Mouse (Mus musculus): Measurements from ENCODE around the gene Gm5475.
"Not testable (repeated sequence)": the region's sequence is repeated elsewhere in the genome, so short reads cannot be mapped to it uniquely, and the experiment has no call there.

Gene Gm5475

DNA sequence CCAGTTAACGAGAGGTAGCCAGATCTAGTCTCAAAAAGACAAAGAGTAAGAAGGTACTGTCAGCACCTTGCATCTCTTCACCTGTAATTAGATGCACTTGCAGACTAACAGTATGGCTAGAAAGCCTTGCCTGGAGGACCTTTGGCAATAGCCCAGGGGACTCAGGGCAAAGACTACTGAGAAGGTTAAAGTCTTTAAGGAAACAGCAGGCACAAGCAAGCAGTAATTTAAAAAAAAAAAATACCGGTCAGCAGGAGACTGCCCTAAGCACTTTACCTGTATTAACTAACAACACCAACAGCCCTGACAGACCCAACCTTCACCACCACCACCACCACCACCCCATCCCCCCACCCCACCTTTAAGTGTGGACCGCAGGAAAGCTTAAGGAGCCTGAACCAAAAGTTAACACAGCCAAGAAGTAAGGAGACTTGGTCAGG is at the start of gene Gm5475:
TSS of gene Gm5475 (plus strand) at position 390 of the 440 bp plus-strand sequence.
- not testable (repeated sequence) for DNase-seq (ENCODE audit: low read depth)

DNA sequence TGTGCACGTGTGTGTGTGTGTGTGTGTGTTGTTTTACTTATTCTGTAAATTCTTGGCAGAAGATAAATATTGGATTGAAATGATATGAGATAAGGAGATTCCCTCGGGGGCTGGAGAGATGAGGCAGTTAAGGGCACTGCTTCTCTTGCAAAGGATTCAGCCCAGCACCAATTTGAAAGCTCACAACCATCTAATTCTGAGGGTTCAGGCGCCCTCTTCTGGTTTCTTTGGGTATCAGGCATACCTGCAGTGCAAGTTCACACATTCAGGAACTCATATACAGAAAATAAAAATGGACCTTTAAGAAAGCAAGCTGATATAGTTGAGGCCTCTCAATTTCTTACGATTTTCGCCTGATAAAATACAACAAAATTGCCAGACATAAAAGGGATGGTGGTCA is 46.9 kb upstream of the Gm5475 start:
- peak; percentile 29 for DNase-seq (ENCODE audit: low read depth)

DNA sequence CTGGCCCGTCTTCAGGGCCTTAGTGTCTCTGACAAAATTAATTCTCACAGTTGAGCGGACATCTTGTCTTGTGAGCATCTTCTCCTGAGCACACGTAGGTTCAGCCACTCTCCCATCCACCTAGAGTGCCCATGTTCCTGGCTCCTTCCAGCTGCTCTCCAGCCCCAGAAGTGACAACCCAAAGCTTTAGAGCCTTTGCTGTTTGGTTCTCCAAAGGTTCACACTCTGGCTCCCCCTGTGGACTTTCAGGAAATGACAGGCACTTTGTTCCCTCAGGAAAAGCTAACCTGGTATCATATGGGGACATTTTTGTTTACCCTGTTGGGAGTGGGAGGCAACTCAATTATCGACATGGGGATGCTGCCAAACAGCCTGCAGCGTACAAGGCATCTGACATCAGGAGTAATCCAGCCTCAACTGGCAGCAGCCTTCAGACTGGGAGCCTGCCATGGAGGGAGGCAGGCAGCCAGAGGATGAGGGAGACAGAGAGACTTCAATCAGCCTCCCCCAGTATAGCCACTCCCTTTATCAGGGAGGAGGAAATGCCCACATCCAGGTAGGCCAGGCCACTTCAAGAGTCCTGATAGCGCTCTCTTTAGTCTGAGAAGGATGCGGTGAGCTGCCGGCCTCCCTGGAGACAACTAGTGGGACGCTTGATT is 44.0 kb upstream of the Gm5475 start:
- DNase-seq (ENCODE audit: low read depth): not testable (repeated sequence)

DNA sequence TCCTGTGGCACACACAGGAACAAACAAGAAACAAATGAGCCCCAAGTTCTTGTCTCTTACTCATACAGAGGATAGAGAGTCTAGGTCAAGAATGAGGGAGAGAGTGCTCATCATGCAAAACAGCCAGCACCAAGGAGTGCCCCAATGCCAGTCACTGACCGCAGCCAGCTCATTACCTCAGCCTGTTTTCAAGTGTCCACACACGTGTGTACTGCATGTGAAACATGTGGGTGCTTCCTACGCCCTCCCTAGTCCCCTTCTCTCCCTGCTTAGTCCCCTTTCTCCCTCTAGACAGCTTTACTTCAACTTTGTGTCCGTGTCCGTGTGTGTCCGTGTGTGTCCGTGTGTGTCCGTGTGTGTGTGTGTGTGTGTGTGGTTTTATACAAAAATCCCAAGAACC is 42.3 kb upstream of the Gm5475 start:
- no peak for DNase-seq (ENCODE audit: low read depth)

DNA sequence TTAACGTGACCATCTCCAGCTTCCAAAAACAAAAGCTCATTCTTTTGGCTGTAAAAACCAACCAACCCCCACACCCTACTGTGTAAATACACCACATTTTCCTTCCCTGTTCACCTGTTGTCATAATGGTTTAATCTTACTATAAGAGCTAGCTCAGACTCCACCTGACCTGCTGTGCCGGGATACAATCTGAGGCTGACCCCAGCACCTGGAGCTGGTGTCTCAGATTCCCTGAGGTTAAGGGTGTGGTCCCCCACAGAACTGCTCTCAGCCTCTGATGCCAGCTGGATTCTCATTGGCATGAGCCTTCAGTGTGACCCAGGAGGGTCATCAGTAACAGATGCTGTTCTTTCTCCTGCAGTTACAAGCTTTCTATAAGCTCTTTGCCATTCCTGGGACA is 41.8 kb upstream of the Gm5475 start:
- no peak for DNase-seq (ENCODE audit: low read depth)

DNA sequence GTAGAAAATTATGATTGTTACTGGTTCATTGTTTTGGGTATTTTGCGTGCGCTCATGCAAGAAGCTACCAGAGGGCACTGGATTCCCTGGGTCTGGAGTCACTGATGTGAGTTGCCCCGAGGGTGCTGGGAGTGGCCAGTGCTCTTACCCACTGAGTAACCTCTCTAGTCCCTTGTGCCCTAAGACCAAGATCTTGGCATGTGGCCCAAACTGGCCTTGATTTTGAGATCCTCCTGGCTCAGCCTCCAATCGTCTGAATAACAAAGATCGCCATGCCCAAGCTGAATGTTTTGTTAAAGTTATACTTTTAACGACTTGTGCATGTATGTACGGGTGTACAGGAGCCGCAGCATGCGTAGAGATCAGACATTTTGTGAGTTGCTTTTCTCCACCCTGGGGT is 36.2 kb upstream of the Gm5475 start:
- no peak for DNase-seq (ENCODE audit: low read depth)

DNA sequence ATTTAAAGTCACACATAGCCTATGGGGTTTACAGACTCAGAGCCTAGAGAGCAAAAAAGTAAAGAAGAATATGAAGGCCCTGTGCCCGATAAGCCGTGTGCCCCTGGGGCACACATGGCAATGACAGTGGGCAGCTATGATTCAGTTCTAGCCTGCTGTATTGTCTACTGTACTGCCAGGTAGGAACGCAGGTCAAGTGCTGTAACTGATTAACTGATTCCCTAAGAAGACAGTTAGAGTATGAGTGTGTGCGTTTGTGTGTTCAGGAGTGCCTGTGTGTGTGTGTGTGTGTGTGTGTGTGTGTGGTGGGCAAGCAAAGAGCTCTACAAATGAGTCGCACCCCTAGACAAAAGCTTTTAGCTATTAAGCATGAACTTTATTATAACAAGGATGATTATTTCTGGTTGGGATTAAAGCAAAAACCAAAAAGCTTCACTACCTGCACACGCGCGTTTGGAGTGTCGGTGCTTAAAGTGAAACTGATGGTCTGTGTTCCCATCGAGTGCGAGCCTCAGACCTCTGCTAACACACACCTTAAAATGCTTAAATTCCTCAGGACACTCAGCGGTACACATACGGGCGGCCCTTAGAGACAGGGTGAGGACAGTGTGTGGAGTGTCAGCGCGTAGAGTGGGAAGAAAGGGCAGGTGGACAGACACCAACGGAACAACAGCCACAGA is 34.3 kb upstream of the Gm5475 start:
- no peak for DNase-seq (ENCODE audit: low read depth)

DNA sequence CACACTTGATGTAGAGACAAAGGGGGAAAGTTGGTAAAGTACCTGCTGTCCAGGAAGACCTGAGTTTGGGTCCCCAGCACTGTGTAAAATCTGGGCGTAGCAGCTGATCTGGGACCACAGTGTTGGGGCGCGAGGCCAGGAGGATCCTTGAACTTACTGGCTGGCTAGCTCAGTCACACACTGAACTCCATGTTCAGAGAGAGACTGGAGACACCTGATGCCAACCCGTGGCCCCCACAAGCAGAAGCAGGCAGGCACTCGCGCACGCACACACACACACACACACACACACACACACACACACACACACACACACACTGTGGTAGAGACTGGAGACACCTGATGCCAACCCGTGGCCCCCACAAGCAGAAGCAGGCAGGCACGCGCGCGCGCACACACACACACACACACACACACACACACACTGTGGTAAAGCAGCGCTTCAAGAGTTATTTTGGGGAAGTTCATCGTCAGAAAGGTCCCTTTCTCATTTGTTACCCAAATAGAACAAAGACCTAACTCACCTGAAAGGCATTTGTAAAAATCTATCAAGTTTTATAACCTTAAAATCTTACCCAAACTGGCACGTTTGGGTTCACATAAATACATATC is 33.6 kb upstream of the Gm5475 start:
- DNase-seq (ENCODE audit: low read depth): no peak

DNA sequence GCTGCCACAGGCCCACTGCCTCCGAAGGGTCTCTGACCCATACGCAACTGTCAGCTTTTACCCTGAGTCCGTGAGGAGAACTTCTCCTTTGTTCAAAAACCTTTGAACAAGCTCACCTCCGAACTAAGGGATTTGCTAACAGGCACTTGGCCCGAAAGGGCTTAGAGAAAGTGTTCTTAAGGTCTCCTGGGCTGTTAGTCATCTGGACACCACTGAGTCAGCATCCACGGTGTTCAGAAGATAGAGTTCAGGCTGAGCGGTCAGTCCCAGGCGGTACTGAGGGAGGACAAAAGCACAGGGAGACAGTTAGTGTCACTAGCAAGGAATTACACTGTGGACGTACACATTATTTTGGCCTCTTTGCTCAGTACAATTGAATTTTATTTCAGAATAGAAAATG is 33.1 kb upstream of the Gm5475 start:
- DNase-seq (ENCODE audit: low read depth): no peak

DNA sequence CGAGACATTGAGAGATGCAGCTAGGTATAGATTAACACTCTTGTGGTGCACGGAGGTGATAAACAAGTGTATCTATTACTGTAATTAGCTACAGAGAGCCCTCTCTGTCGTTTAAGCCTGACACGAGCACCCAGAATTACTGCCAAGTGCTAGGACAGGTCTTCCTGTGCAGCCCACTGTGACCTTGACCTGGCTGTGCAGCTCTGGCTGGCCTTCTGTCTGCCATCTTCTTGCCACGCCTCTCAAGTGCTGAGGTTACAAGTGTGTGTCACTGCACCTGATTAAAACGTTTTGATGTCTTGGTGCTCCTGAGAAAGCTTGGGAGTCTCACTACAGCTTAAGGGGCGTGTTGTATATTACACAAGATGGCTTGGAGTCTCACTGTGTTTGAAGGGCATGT is 30.9 kb upstream of the Gm5475 start:
- DNase-seq (ENCODE audit: low read depth): no peak

DNA sequence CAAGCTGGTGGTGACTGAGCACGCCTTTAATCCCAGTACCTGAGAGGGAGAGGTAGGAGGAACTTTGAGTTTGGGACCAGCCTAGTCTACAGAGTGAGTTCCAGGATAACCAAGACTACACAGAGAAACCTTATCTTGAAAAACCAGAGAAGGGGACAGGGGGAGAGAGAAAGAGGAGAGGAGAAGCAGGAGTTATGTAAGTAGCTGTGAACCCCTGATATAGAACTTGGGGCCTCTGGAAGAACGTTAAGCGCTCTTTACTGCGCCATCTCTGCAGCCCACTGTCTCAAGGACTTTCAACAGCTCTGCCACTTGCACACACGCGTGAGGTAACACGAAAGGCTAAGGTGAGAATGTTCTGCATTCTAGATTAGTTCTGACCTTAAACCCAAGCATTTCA is 30.3 kb upstream of the Gm5475 start:
- DNase-seq (ENCODE audit: low read depth): no peak

DNA sequence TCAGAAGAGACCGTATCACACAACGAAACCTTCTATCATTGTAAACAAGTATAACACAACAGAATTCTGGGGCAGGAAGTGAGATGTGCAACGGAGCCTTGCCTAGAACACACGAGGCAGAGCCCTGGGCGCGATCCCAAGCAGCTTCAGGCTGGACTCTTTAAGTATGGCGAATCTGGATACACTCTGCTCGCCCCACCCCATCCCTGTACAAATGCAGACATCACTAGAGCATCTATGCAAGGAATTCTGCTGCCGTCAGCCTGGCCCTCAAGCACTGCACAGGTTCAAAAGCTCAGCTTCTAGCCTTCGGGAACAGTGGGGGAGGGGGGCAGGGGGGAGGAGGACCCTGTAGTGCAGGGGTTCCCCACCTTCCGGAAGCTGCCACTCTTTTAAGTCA is 28.9 kb upstream of the Gm5475 start:
- DNase-seq (ENCODE audit: low read depth): no peak

DNA sequence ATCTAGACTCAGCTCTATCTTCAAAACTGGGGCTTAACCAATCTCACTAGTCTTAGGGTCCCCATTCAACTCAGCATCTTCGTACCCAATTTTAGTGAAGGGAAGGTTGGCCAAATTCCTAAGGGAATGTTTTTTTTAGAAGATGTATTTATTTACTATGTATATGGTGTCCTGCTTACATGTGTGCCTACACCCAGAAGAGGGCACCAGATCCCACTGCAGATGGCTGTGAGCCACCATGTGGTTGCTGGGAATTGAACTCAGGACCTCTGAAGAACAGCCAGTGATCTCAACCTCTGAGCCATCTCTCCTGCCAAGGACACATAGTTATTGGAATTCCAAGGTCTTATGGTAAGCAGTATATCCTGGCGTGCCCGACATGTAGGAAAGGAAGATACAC is 26.4 kb upstream of the Gm5475 start:
- no peak for DNase-seq (ENCODE audit: low read depth)

DNA sequence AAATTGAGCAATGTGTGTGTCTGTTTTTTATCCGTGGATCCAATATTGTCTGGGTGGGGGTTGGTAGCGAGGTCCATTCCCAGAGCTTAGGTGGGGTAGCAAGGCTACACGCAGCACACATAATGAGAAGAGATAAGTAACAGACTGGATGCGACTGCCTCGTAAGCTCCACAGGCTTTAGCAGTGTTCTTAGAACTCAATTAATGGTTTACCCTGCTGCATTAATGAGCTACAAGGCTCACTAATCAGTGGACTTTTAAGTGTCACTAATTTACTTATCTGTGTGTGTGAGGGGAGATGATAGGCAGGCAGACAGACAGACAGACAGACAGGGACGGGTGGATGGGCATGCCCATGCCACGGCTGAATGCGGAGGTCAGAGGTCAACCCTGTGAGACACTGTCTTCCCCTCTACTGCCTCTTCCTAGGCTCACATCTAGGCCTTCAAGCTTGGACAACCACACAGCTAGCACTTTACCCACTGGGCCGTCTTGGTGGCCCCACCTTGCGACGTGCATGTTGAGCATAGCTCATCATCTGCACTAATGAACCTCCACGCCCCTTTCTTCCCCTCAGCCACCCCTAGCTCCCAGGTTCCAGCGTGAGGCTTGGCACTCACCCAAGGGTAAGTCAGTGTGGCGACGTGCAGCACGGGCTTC is 21.2 kb upstream of the Gm5475 start:
- DNase-seq (ENCODE audit: low read depth): no peak

DNA sequence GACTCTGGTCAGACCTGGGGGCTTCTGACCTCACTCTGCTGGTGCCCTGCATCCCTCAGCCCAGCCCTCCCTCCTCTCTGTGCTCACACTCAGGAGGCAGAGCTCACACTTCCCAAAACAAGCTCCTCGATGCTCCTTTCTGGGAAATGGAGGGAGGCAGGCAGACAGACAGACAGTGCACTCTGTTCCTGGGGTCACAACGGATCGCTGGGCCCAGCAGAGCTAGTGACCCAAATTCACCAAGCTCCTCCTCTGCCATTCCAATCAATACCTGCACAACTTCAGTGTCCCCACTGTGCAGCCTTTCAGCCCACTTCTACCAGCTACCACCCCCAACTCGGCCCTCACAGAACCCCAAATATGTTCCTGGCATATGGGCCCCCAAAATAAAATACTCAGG is 20.1 kb upstream of the Gm5475 start:
- DNase-seq (ENCODE audit: low read depth): no peak

DNA sequence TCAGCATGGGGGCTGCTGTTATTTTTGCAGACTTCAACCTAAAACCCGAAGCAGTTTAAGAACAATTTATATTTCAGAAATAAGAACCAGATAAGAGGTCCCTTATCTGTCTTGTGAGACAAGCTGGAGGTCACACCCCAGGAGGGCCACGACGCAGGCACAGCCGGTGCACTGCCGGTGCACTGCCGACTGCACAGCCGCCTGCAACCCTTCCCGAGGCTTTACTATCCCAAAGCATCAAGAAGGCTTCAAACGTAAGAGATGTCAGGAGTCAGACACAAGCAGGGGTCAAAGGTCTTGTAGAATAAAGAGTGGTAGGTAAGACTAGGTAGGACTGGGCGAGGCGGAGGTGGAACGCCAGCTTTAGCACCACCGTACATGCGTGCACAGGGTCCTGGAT is 19.6 kb upstream of the Gm5475 start:
- no peak for DNase-seq (ENCODE audit: low read depth)

DNA sequence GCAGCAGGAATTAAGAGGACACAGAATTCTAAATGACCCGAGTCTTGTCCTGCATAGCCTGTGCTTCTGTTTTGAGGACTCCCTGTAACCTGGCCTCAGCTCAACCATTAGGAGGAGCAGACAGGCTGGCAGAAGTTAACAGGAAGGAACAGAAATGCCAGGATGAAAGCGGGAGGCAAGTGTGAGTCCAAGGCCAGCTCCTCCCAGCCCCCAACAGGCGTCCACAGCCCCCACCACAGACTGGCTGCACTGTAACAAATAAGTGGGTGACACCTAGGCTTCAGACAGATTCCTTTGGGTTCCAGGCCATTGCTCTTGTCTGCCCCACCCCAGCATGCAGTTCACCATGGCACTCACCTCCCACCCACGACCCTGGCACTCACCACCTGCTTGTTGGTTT is 19.1 kb upstream of the Gm5475 start:
- no peak for DNase-seq (ENCODE audit: low read depth)

DNA sequence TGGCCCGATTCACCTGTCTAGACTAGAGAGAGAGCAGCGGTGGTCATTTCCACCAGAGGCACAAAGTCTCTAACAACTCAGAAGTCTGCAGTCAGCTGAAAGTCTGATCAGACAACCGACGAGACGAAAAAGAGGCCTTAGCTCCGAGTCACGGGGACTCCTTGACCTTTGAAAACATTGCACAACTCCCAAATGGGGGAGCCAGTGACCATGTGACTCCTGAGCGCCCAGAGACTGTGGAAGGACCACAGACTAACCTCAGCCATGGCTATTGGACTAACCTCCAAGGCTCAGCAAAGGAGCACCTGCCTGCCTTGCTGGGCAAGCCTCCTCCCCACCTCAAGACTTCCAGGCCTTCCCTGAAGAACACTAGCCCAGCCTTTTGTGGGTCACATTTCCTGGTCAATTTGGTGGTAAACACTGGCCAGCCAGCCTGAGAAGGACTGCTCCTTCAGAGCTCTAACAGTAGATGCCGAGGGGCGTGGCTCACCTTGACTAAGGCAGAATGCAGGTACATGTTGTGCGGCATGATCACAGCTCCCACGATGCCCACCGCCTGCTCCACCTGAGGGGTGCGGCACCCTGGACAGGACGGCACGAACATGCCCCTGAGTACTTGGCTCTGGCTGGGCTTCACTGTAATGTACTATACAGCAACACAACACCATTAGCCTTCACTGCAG is 18.5 kb upstream of the Gm5475 start:
- DNase-seq (ENCODE audit: low read depth): no peak

DNA sequence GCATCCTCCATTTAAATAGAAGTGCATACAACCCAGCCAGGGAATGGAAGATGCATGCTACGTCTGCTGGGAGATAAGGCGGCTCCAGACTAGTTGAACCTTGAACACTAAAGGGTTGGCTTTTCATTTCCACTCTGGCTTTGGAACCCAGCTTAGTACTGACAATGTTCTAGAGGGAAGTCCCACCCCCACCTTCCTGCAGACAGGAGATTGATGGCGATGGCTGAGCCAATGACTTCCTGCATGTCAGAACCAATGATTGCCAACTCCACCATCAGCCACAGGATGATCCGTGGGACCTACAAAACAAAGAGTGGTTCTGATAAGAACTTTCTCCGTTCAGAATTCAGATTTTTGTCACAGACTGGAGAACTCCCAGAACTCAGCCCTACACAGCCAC is 15.9 kb upstream of the Gm5475 start:
- no peak for DNase-seq (ENCODE audit: low read depth)

DNA sequence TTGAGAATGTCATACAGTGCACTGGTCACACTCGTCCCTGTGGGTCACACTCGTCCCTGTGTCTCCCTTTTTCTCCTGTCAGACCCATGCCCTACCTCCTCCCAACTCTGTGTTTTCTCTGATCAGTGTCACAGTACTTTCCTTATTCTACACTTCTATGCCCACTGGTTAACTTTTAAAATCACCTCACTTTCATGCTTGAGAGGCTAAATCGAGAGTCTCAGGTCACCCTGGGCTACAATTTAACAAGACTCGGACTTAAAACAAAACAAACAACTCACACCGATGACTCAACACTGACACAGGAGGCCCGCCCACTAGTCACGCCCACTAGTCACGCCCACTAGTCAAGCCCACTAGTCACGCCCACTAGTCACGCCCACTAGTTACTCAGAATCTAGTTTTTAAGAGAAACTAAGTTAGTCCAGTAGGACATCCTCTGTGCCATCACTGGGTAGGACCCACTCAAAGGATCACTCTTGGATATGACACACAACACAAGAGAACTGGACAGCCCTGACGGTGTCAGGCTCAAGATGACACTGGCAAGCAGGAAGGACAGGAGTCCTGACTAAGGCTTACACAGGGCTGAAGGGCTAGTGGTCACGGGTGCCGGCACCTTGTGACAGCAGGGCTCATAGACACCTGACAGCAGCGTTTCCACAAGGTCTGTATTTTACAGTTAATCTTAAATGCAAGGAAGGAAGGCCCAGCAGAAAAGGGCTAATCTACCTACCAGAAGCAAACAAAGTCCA is 10.9 kb upstream of the Gm5475 start:
- DNase-seq (ENCODE audit: low read depth): peak; percentile 73

DNA sequence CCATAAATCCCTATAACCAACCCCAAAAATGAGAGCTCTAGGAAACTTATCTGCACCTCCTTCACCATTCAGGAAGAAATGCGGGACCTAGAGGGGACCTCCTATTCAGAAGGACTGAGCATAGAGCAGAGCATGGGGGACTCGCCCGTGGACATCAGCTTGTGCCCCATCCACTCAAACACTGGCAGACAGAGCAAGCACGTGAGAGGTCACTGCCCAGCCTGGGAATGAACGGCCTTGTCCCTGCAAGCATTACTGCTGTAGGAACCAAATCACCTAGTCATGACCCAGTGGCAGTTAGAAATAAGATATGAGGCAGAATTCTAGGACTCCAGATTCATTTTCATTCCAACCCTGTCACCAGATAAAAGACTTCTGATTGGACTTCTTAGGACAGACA is 10.2 kb upstream of the Gm5475 start:
- no peak for DNase-seq (ENCODE audit: low read depth)

DNA sequence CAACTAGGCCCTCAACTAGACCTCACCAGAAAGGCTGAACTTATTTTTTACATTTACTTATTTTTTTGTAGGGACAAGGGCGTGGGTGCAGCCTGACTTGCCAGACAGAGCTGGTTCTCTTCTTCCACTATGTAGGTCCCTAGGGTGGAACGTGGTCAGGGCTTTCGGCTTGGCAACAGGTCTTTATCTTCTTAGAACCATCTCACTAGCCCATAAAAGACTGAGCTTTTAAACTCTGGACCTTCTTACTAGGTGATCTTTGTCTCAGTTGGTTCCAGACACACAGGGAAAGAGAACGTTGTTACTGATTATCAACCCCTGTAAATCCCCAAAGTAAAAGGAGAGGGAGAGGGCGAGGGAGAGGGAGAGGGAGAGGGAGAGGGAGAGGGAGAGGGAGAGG is 8.6 kb upstream of the Gm5475 start:
- no peak for DNase-seq (ENCODE audit: low read depth)

Data from c-Kit-positive CD71-negative TER-119-negative erythroid progenitor cells, embryonic 14.5 days (primary cell).